Mouse (Mus musculus) hematopoietic stem cell, adult 5-6 weeks (primary cell): Measurements from ENCODE around the gene Bud31. TPM values are rescaled to one million over a fixed set of nuclear protein-coding genes. Genes with fewer than 3 reads are reported as not detected.
"Not testable (repeated sequence)": the region's sequence is repeated elsewhere in the genome, so short reads cannot be mapped to it uniquely, and the experiment has no call there.

Experiments used
- ATAC-seq, 2 experiments: fragments of 125-278 bp in 1 of 2; replicated peaks in 1 of 2; 2 replicates each; pipeline ENCODE4 v1.8.0; 2016 to 2017; ENCODE audit warnings: inconsistent platforms in 2 of 2, mild to moderate bottlenecking in 2 of 2, moderate number of reproducible peaks in 2 of 2, low read depth in 1 of 2, moderate TSS enrichment in 1 of 2; ENCODE audit not compliant: low FRiP score in 2 of 2, poor library complexity in 2 of 2, severe bottlenecking in 2 of 2, insufficient read depth in 1 of 2, low TSS enrichment in 1 of 2
- total RNA-seq: library from RNA; stranded (forward); fragments of 172-1452, 232-1000 nt; gene quantifications from 2 replicates; pipeline ENCODE4 v1.2.3, GENCODE M21; 2017

Gene Bud31
- total RNA-seq, 1 experiment from 2014 or later = 236 TPM

- ATAC-seq = no peak
These were observed 21.7 kb upstream of the Bud31 start for GRCm38 (mm10) chr5:145118461-145118860.

- ATAC-seq = no peak
These were observed 20.8 kb upstream of the Bud31 start for GRCm38 (mm10) chr5:145119385-145119784.

- ATAC-seq = no peak
These were observed 19.2 kb upstream of the Bud31 start for GRCm38 (mm10) chr5:145120921-145121320.

DNA sequence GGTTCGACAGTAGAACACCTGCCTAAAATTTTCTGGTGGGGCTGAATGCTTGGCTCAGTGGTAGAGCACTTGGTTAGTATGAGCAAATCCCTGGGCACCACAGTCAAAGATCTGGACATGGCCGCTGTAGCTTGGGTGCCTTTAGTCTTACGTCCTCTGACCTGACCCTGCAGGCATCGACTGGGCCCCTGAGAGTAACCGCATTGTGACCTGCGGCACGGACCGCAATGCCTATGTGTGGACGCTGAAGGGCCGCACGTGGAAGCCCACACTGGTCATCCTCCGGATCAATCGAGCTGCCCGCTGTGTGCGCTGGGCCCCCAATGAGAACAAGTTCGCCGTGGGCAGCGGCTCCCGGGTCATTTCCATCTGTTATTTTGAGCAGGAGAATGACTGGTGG, 16.8 kb upstream of the Bud31 start:
- no peak for ATAC-seq

GRCm38 (mm10) chr5:145126580-145126979, 13.6 kb upstream of the Bud31 start:
- ATAC-seq = no peak

DNA sequence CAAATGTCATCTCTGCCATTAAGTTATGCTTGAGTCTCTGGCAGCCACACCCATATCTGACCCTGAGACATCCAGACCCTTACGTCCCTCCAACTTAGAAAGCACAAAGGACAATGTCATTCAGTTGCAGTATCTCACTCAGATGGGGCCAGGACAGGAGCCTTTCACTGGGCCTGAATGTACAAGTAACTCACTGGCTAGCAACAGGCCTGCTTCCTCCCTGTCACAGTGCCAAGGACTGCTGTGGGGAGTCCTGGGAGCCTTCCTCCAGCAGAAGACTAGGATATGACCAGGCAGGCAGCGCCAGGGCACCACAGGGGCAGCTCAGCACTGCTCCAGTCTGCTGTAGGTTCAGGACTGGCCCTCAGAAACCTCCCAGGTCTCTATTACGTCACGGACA, 11.0 kb upstream of the Bud31 start:
- ATAC-seq = no peak

DNA sequence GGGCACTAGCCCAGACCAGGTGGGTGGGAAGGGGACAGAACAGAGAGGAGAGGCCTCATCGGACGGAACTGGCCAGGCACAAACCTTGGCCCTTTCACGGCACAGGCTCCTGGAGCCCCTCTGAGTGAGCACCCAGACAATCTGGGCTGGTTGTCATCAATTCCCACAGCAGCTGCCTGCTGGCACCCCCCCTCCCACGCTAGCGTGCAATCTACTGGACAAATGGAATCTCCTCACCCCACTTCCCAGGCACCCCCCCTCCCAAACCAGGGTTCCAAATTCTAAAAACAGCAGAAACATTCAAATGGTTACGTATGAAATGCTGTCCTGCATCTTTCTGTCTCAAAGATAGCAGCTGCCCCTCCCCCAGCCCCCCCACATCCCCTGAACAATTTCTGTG, 10.4 kb upstream of the Bud31 start:
- not testable (repeated sequence) for ATAC-seq

DNA sequence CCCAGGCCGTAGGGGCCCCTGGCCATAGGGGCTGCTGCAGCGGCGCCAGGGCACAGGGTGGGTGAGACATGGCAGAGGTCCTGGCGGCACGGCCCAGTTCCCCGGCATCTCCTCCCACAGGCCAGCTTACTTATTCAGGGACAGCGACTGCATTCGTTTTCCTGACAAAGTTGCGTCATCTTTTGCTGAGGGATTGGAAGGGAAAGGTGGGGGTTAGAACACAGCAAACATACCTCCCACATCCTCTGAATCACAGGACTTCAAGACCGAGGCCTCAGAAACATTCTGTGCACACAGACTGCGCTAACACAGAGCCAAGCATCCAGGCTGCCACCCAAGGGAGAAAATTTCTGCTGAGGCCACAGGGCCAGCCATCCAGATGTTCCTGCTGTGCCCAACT, 10.0 kb upstream of the Bud31 start:
- no peak for ATAC-seq

- ATAC-seq = 0 out of 4 replicates have a peak, but pooled peaks have one; percentile 13 to 19
These were observed 9.2 kb upstream of the Bud31 start for GRCm38 (mm10) chr5:145130995-145131394.

DNA sequence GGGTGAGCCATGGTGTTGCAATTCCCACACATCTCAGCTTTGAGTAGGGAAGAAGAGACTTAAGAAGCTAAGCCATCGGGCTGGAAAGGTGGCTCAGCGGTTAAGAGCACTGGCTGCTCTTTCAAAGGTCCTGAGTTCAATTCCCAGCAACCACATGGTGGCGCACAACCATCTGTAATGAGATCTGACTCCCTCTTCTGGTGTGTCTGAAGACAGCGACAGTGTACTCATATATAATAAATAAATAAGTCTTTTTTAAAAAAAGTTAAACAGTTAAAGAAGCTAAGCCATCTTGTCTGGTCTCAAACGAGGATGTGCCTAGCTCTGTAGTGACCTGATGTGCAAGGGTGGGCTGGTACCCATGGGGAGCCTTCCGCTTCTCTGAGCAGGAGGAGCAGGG, 6.9 kb upstream of the Bud31 start:
- not testable (repeated sequence) for ATAC-seq

GRCm38 (mm10) chr5:145138836-145139235, 1.3 kb upstream of the Bud31 start:
- no peak for ATAC-seq

- ATAC-seq = no peak; a peak in 1 of 4 replicates
These were observed 449 bp downstream of the Bud31 start for GRCm38 (mm10) chr5:145140611-145141010.

- no peak for ATAC-seq
These were observed 7.6 kb downstream of the Bud31 start for GRCm38 (mm10) chr5:145147748-145148147.

DNA sequence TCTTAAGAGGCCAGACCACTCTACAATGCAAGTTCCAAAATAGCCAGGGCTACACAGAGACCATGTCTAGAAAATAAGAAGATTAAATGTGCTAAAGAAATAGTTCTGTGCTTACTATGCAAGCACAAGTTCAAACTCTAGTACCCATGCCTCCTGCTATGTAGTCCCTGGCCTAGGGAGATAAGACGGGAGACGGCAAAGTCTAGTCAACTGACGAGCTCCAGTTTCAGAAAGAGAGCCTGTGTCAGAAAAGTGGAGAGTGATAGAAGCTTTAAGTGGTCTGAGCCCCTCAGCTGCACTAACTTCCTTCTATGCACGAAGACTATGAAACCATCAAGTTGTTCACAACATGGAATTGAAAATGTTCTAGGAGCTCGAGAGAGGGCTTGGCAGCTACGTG, 9.1 kb downstream of the Bud31 start:
- no peak for ATAC-seq

DNA sequence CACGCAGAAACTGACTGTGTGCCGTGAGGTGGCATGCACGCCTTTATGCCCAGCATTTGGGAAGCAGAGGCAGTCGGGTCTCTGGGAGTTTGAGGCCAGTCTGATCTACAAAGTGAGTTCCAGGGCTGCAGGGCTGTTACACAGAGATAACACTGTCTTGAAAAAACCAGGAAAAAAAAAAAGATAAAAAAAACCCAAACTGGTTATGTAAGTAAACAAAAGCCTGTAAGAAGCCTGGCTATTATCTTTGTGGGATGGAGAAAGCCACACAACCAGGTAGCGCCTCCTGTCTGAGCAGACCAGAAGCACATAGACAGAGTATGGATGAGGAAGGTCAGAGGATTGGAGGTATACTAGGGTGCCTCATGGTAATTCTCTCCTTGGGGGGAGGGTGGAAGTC, 12.5 kb downstream of the Bud31 start:
- ATAC-seq = no peak

- no peak for ATAC-seq
These were observed 21.2 kb downstream of the Bud31 start for GRCm38 (mm10) chr5:145161361-145161760.

- no peak for ATAC-seq
These were observed 24.5 kb downstream of the Bud31 start for GRCm38 (mm10) chr5:145164710-145165109.

DNA sequence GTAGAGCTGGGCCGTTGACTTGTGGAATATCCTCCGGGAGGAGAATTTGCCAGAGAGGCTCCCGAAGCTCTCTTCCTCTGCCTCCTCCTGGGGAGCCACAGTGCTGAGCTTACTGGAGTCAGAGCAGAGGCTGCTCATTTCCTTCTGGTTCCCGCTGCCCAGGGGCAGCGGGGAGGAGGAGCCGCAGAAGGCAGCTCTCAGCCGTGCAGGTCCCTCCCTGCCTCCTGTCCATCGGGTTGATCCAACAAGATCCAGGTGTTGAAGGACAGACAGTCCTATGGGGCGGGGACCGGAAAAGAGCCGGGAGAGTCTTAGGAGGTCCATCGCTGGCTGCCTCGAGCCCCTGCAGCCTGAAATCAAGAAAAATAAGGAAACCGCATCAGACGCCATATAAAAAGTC, 25.0 kb downstream of the Bud31 start:
- ATAC-seq = no peak

GRCm38 (mm10) chr5:145166536-145167305, 26.6 kb downstream of the Bud31 start, which contains the start of the genes Ptcd1 and Cpsf4:
Gene Ptcd1 (minus strand): TSS chr5:145167108.
Gene Cpsf4 (plus strand): TSS chr5:145167213.
- ATAC-seq = peak; percentile 93
